8 mouse cellular contexts compared by ENCODE assay signal in genomic region chr12:84175659-84176061, GRCm38 (mm10). TPM values are rescaled to one million over a fixed set of nuclear protein-coding genes. Genes with fewer than 3 reads are reported as not detected.
DNase-seq lines count a peak whose midpoint lies in the region; ATAC-seq and TF ChIP-seq lines count a peak whose summit lies in the region.

No protein-coding gene starts in this region.

- TF ChIP-seq CTCF in C2C12 (IDR thresholded peaks at IDR 0.05; ENCODE audit: control insufficient read depth, insufficient read depth, insufficient read length): no peak
- TF ChIP-seq CTCF in bone marrow macrophage, adult 2 months (IDR thresholded peaks at IDR 0.05; ENCODE audit: low read depth, low read length): no peak
- TF ChIP-seq CTCF in kidney, postnatal 0 days (IDR thresholded peaks at IDR 0.05; ENCODE audit: low read depth): peak; percentile 2; the same call in 1 of the 2 replicates

- peak overlapping the region; percentile 99 for H3K27ac ChIP-seq in bone marrow macrophage, adult 2 months (ENCODE audit: insufficient read depth, low read depth, low read length)
- H3K27ac ChIP-seq in heart, embryonic 12.5 days (ENCODE audit: poor library complexity, severe bottlenecking): peak overlapping the region; percentile 94
- H3K27ac ChIP-seq in kidney, postnatal 0 days: peak overlapping the region; percentile 96
- peak overlapping the region; percentile 99 for H3K27ac ChIP-seq in liver, embryonic 13.5 days
- peak overlapping the region; percentile 97 for H3K27ac ChIP-seq in stomach, embryonic 15.5 days

- DNase-seq in kidney, postnatal 0 days (ENCODE audit: low spot score): peak; percentile 86
- peak; percentile 97 for DNase-seq in liver, embryonic 13.5 days
- DNase-seq in natural killer cell, adult 2 months (ENCODE audit: low spot score in 2 of 2): peak; percentile 71 to 82

- TF ChIP-seq POLR2A in bone marrow macrophage, adult 2 months (IDR thresholded peaks at IDR 0.05; ENCODE audit: borderline replicate concordance, low read depth, low read length): no peak

- H3K9me3 ChIP-seq in heart, embryonic 12.5 days (replicated peaks): no peaks in the 10 kb centered on the region
- no peaks in the 10 kb centered on the region for H3K9me3 ChIP-seq in kidney, postnatal 0 days (replicated peaks; ENCODE audit: low read length)
- no peaks in the 10 kb centered on the region for H3K9me3 ChIP-seq in liver, embryonic 13.5 days (replicated peaks)
- no peaks in the 10 kb centered on the region for H3K9me3 ChIP-seq in stomach, embryonic 15.5 days

- peak overlapping the region; percentile 79 for H3K4me2 ChIP-seq in heart, embryonic 12.5 days
- H3K4me2 ChIP-seq in kidney, postnatal 0 days (ENCODE audit: low read length): peak overlapping the region; percentile 68
- peak overlapping the region; percentile 85 for H3K4me2 ChIP-seq in liver, embryonic 13.5 days
- peak overlapping the region; percentile 69 for H3K4me2 ChIP-seq in stomach, embryonic 15.5 days

- peak overlapping the region; percentile 65 for H3ac ChIP-seq in C2C12 (ENCODE audit: control insufficient read depth, insufficient read length, low read depth)

- peaks cover 73% of the 10 kb centered on the region for H3K4me1 ChIP-seq in bone marrow macrophage, adult 2 months (ENCODE audit: control insufficient read depth, insufficient read depth, low read length)
- peaks cover 72% of the 10 kb centered on the region for H3K4me1 ChIP-seq in heart, embryonic 12.5 days (replicated peaks)
- peaks cover 60% of the 10 kb centered on the region for H3K4me1 ChIP-seq in kidney, postnatal 0 days (replicated peaks; ENCODE audit: insufficient read depth, low read length)
- peaks cover 91% of the 10 kb centered on the region for H3K4me1 ChIP-seq in liver, embryonic 13.5 days (replicated peaks)
- peaks cover 63% of the 10 kb centered on the region for H3K4me1 ChIP-seq in stomach, embryonic 15.5 days

- peaks cover 99% of the 10 kb centered on the region for H3K79me2 ChIP-seq in C2C12 (ENCODE audit: control insufficient read depth, insufficient read depth)

- H3K4me3 ChIP-seq in C2C12 (ENCODE audit: insufficient read depth, poor library complexity, severe bottlenecking): peak overlapping the region; percentile 19
- H3K4me3 ChIP-seq in bone marrow macrophage, adult 2 months (ENCODE audit: insufficient read depth, low read length): peak overlapping the region; percentile 52
- peak overlapping the region; percentile 46 for H3K4me3 ChIP-seq in heart, embryonic 12.5 days
- H3K4me3 ChIP-seq in kidney, postnatal 0 days (replicated peaks; ENCODE audit: low read depth, low read length): peak overlapping the region; percentile 38
- H3K4me3 ChIP-seq in liver, embryonic 13.5 days (replicated peaks): peak overlapping the region; percentile 65
- H3K4me3 ChIP-seq in stomach, embryonic 15.5 days (replicated peaks): peak overlapping the region; percentile 41

- H3K36me3 ChIP-seq in C2C12 (ENCODE audit: control insufficient read depth, insufficient read depth): peaks cover 30% of the 10 kb centered on the region
- peaks cover 33% of the 10 kb centered on the region for H3K36me3 ChIP-seq in heart, embryonic 12.5 days
- H3K36me3 ChIP-seq in kidney, postnatal 0 days (ENCODE audit: insufficient read depth, low read length): peaks cover 24% of the 10 kb centered on the region
- peaks cover 35% of the 10 kb centered on the region for H3K36me3 ChIP-seq in liver, embryonic 13.5 days
- H3K36me3 ChIP-seq in stomach, embryonic 15.5 days: peaks cover 21% of the 10 kb centered on the region; the same call in 1 of the 2 replicates

- peak overlapping the region; percentile 74 for H3K9ac ChIP-seq in heart, embryonic 12.5 days
- peak overlapping the region; percentile 59 for H3K9ac ChIP-seq in kidney, postnatal 0 days (ENCODE audit: low read depth, low read length)
- H3K9ac ChIP-seq in liver, embryonic 13.5 days: peak overlapping the region; percentile 80
- no peak overlapping the region; the same call in 1 of the 2 replicates for H3K9ac ChIP-seq in stomach, embryonic 15.5 days

- peaks cover 80% of the 10 kb centered on the region for H3K79me3 ChIP-seq in C2C12 (ENCODE audit: low read depth)

- H3K27me3 ChIP-seq in C2C12 (ENCODE audit: control insufficient read depth, insufficient read depth, insufficient read length): no peaks in the 10 kb centered on the region
- H3K27me3 ChIP-seq in heart, embryonic 12.5 days (replicated peaks): no peaks in the 10 kb centered on the region
- H3K27me3 ChIP-seq in kidney, postnatal 0 days (ENCODE audit: insufficient read depth, low read length): no peaks in the 10 kb centered on the region
- H3K27me3 ChIP-seq in liver, embryonic 13.5 days: no peaks in the 10 kb centered on the region
- no peaks in the 10 kb centered on the region for H3K27me3 ChIP-seq in stomach, embryonic 15.5 days (replicated peaks)

- ATAC-seq in erythroblast, adult 5-6 weeks (replicated peaks; ENCODE audit: low FRiP score, poor library complexity, severe bottlenecking): peak; percentile 87
- peak; percentile 89 for ATAC-seq in heart, embryonic 12.5 days (ENCODE audit: insufficient number of reproducible peaks, low FRiP score)
- ATAC-seq in kidney, postnatal 0 days (replicated peaks; ENCODE audit: low FRiP score, low read depth): peak; percentile 68
- peak; percentile 91 for ATAC-seq in liver, embryonic 13.5 days (ENCODE audit: low read depth)
- ATAC-seq in stomach, embryonic 15.5 days (ENCODE audit: insufficient read depth, low FRiP score, low read depth): peak; percentile 87

- under 1% methylated on average over 20 of the region's 20 CpGs for WGBS in heart, embryonic 12.5 days
- WGBS in kidney, postnatal 0 days: 0% methylated on average over 20 of the region's 20 CpGs
- WGBS in liver, embryonic 13.5 days (ENCODE audit: insufficient replicate concordance): 0% methylated on average over 20 of the region's 20 CpGs
- WGBS in stomach, embryonic 15.5 days: under 1% methylated on average over 20 of the region's 20 CpGs

TF ChIP-seq in C2C12, 6 proteins besides CTCF, POLR2A, EP300 and RAD21:
- TF ChIP-seq MAX (IDR thresholded peaks at IDR 0.05) (no peak), MYOG (IDR thresholded peaks at IDR 0.05; ENCODE audit: control insufficient read depth, extremely low read depth, insufficient read length) (no peak), CEBPB (IDR thresholded peaks at IDR 0.05; ENCODE audit: low read depth) (no peak)

RNA-seq across cellular contexts. Expression of gene Pnma1, which starts 27.4 kb away (rescaled TPM):
- polyA plus RNA-seq in C2C12 (2012; fragmentation: generic; extraction: Trizol): 0.46 TPM
- 0.23 TPM in 1 of 2 replicates, not detected in the other for polyA plus RNA-seq in bone marrow macrophage, adult 2 months (2012; ENCODE audit: insufficient read depth, insufficient read length, missing spikeins)
- total RNA-seq in erythroblast, adult 5-6 weeks (2015; ENCODE audit: low replicate concordance): 1.5 and 4.4 TPM in 2 replicates
- 1.0 and 4.5 TPM in 2 replicates for total RNA-seq in erythroblast, adult 5-6 weeks (2017; ENCODE audit: low replicate concordance)
- 0.40 and 0.68 TPM in 2 replicates for polyA plus RNA-seq in heart, embryonic 12.5 days (2016; fragmentation: Nextera tagmentation; extraction: Ambion mirVana)
- 0.33 and 0.50 TPM in 2 replicates for polyA plus RNA-seq in kidney, postnatal 0 days (2015; fragmentation: Nextera tagmentation; extraction: Ambion mirVana)
- polyA plus RNA-seq in liver, embryonic 13.5 days (2015; fragmentation: Nextera tagmentation; extraction: Ambion mirVana): 0.14 TPM in 1 of 2 replicates, not detected in the other
- polyA plus RNA-seq in stomach, embryonic 15.5 days (2015; fragmentation: Nextera tagmentation; extraction: Ambion mirVana): 0.76 and 0.94 TPM in 2 replicates

RNA-seq across cellular contexts. Expression of gene Elmsan1, which starts 43.0 kb away (rescaled TPM):
- 6.5 TPM for polyA plus RNA-seq in C2C12 (2012; fragmentation: generic; extraction: Trizol)
- 26.6 and 33.7 TPM in 2 replicates for polyA plus RNA-seq in bone marrow macrophage, adult 2 months (2012; ENCODE audit: insufficient read depth, insufficient read length, missing spikeins)
- 5.4 and 12.7 TPM in 2 replicates for total RNA-seq in erythroblast, adult 5-6 weeks (2015; ENCODE audit: low replicate concordance)
- 8.0 and 11.4 TPM in 2 replicates for total RNA-seq in erythroblast, adult 5-6 weeks (2017; ENCODE audit: low replicate concordance)
- 8.7 and 10.6 TPM in 2 replicates for polyA plus RNA-seq in heart, embryonic 12.5 days (2016; fragmentation: Nextera tagmentation; extraction: Ambion mirVana)
- 4.8 and 5.8 TPM in 2 replicates for polyA plus RNA-seq in kidney, postnatal 0 days (2015; fragmentation: Nextera tagmentation; extraction: Ambion mirVana)
- 3.7 and 4.4 TPM in 2 replicates for polyA plus RNA-seq in liver, embryonic 13.5 days (2015; fragmentation: Nextera tagmentation; extraction: Ambion mirVana)
- 9.9 and 10.5 TPM in 2 replicates for polyA plus RNA-seq in stomach, embryonic 15.5 days (2015; fragmentation: Nextera tagmentation; extraction: Ambion mirVana)

Comparison
In these comparisons a context has a peak if more than half of its experiments do, and no peak if none do; other contexts are left out.
1. Peak in every context shown above with its lines: DNase-seq, ATAC-seq, H3K4me3 ChIP-seq and H3K27ac ChIP-seq.